Mouse (Mus musculus): ENCODE measurements around the gene Stx5a. TPM values are rescaled to one million over a fixed set of nuclear protein-coding genes. Genes with fewer than 3 reads are reported as not detected.
A peak's percentile ranks its signal among the peaks of the same experiment; 100 is the strongest.

The Stx5a gene
- polyA plus RNA-seq, 1 experiment from 2014 or later = 108 TPM

- Histone ChIP-seq H3K4me1 (peaks cover 18% of the 10 kb centered on the region), H3K27ac (replicated peaks) (no peak overlapping the region), H3K36me3 (replicated peaks) (peaks cover 62% of the 10 kb centered on the region), H3K27me3 (replicated peaks; ENCODE audit: low read depth, poor library complexity, severe bottlenecking) (no peaks in the 10 kb centered on the region), H3K9me3 (peaks cover 11% of the 10 kb centered on the region), H3K4me3 (peak overlapping the region; percentile 5; the same call in 1 of the 2 replicates)
- WGBS = 92% methylated on average over 2 of the region's 2 CpGs
- DNase-seq (ENCODE audit: low spot score) = no peak
Measured at GRCm38 (mm10) chr19:8760757-8761156, 19.5 kb downstream of the Stx5a start.

DNA sequence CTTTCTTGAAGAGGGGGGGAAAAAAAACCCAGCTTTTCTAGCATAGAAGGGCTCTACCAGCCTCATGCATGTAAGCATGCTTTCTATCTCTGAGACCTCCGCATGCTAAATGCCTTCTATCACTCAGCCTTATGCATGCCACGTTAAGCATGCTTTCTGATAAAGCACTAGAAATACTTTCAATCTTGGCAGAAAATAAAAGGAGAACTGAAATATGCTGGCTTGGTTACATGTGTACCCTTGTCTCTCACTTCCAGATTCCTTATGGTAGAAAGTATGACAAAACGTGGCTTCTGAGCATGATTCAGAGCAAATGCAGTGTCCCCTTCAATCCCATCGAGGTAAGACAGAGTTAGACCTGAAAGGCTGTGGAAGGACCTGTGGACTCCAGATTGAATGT is 22.1 kb downstream of the Stx5a start:
- no peak overlapping the region for H3K4me3 ChIP-seq
- peaks cover 85% of the 10 kb centered on the region for H3K36me3 ChIP-seq (replicated peaks)
- H3K27me3 ChIP-seq (replicated peaks; ENCODE audit: low read depth, poor library complexity, severe bottlenecking) = no peaks in the 10 kb centered on the region
- DNase-seq (ENCODE audit: low spot score) = no peak
- H3K4me1 ChIP-seq = peaks cover 7% of the 10 kb centered on the region
- H3K9me3 ChIP-seq = peaks cover 12% of the 10 kb centered on the region
- H3K27ac ChIP-seq (replicated peaks) = no peak overlapping the region
- 93% methylated on average over 4 of the region's 4 CpGs for WGBS

DNA sequence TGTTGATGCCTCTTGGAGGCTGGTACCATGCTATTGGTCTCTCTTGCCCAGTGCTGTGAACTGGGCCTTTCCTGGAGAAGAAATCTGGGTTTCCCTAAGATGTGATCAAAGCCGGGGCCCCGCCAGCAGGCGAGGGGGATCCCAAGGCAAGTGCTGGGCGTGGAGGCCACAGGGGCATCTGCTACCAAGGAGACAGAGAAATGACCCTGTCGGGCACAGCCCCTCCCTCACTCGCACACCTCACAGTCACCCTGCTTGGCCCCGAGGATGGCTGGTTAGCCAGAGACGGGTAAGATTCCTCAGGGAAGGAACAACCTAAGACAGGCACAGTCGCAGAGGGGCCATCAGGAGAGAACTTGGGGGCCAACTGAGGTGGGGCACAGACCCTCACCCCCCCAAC is 24.3 kb downstream of the Stx5a start:
- H3K4me1 ChIP-seq = peaks cover 4% of the 10 kb centered on the region
- DNase-seq (ENCODE audit: low spot score) = no peak
- H3K9me3 ChIP-seq = peaks cover 12% of the 10 kb centered on the region
- H3K36me3 ChIP-seq (replicated peaks) = peaks cover 100% of the 10 kb centered on the region
- no peak overlapping the region for H3K4me3 ChIP-seq
- WGBS = 96% methylated on average over 9 of the region's 9 CpGs
- no peak overlapping the region for H3K27ac ChIP-seq (replicated peaks)
- no peaks in the 10 kb centered on the region for H3K27me3 ChIP-seq (replicated peaks; ENCODE audit: low read depth, poor library complexity, severe bottlenecking)

GRCm38 (mm10) chr19:8770567-8771270 is 29.5 kb downstream of the Stx5a start, which contains the start of gene Tmem223:
Gene Tmem223, plus strand, starts transcription at chr19:8770996.
- DNase-seq (ENCODE audit: low spot score) = peak; percentile 86
- Histone ChIP-seq H3K4me3 (peak within 1 kb of the TSS; percentile 83), H3K4me1 (peaks cover 38% of the 10 kb centered on the region), H3K27me3 (replicated peaks; ENCODE audit: low read depth, poor library complexity, severe bottlenecking) (no peaks in the 10 kb centered on the region), H3K27ac (replicated peaks) (peak within 1 kb of the TSS; percentile 97), H3K36me3 (replicated peaks) (peaks cover 75% of the 10 kb centered on the region), H3K9me3 (peaks cover 2% of the 10 kb centered on the region; the same call in 1 of the 2 replicates)
- 20% methylated on average over 29 of the region's 29 CpGs for WGBS

- Histone ChIP-seq H3K36me3 (replicated peaks) (peaks cover 64% of the 10 kb centered on the region), H3K4me3 (peak overlapping the region; percentile 83), H3K4me1 (peaks cover 46% of the 10 kb centered on the region), H3K27me3 (replicated peaks; ENCODE audit: low read depth, poor library complexity, severe bottlenecking) (no peaks in the 10 kb centered on the region), H3K27ac (replicated peaks) (peak overlapping the region; percentile 97), H3K9me3 (no peaks in the 10 kb centered on the region)
- 83% methylated on average over 5 of the region's 5 CpGs for WGBS
- no peak for DNase-seq (ENCODE audit: low spot score)
Measured at GRCm38 (mm10) chr19:8772996-8773395, 31.8 kb downstream of the Stx5a start.

DNA sequence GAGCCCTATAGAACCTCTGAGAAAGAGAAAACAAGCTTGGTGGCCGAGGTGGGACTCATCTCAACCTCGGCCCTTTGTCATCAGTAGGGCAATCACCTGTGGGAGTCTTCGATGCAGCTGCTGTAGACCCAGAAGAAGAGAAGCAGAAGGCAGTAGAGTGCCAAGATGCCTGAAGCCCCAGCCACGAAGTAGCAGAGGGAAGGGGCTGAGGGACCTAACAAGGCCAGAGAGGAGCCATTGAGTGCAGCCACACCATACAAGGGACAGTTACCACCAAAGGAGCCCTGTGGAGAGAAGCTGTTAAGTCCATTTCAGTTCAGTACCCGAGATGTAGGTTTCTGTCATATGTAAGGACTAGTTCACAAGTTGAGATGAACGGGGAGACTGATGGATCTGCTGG is 32.2 kb downstream of the Stx5a start:
- Histone ChIP-seq H3K4me3 (peak overlapping the region; percentile 83), H3K4me1 (peaks cover 46% of the 10 kb centered on the region), H3K9me3 (no peaks in the 10 kb centered on the region), H3K27me3 (replicated peaks; ENCODE audit: low read depth, poor library complexity, severe bottlenecking) (no peaks in the 10 kb centered on the region), H3K27ac (replicated peaks) (peak overlapping the region; percentile 97), H3K36me3 (replicated peaks) (peaks cover 64% of the 10 kb centered on the region)
- peak; percentile 11 for DNase-seq (ENCODE audit: low spot score)
- WGBS = 62% methylated on average over 6 of the region's 6 CpGs

DNA sequence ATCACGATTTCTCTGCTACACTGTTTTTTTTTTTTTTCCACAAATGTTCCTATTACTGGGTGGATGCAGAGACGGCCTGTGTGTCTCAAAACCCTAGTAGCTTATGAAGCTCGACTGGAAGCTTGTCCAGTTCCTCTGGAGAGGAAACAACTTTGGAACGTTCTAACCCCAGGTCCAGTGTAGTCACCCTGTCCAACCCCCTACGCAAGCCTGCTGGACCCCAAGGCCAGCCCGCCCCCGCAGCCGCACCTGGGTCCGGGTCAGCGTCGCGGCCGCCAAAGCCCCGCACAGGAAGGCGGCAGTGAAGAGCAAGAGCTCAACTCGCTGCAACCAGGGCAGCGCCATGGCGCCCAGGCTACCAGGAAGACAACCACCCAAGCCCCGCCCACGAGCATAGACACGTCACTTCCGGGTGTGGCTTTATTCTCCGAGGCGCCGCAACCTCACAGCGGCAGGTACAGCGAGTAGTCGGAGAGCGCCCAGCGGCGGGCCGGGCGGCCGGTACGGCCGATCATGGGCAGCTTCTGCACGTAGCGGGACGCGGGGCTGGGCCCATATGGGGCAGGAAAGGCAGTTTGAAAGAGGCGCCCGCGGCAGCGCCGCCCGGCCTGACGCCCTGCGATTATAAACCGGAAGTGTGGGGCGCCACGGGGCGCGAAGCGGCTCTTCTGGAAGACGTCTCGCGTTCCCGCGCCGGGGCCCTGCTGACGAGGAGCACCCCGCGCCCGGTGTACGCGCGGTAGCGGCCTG is 33.0 kb downstream of the Stx5a start, which contains the start of gene Tmem179b:
Tmem179b (minus strand) TSS at position 382 of the 750 bp plus-strand sequence.
- H3K4me3 ChIP-seq = peak within 1 kb of the TSS; percentile 83
- H3K27me3 ChIP-seq (replicated peaks; ENCODE audit: low read depth, poor library complexity, severe bottlenecking) = no peaks in the 10 kb centered on the region
- peaks cover 46% of the 10 kb centered on the region for H3K4me1 ChIP-seq
- under 1% methylated on average over 68 of the region's 68 CpGs for WGBS
- H3K36me3 ChIP-seq (replicated peaks) = peaks cover 64% of the 10 kb centered on the region
- no peaks in the 10 kb centered on the region for H3K9me3 ChIP-seq
- H3K27ac ChIP-seq (replicated peaks) = peak within 1 kb of the TSS; percentile 97
- DNase-seq (ENCODE audit: low spot score) = peak; percentile 96

- Histone ChIP-seq H3K27me3 (replicated peaks; ENCODE audit: low read depth, poor library complexity, severe bottlenecking) (no peaks in the 10 kb centered on the region), H3K9me3 (no peaks in the 10 kb centered on the region), H3K4me3 (peak overlapping the region; percentile 83), H3K27ac (replicated peaks) (peak overlapping the region; percentile 97), H3K36me3 (replicated peaks) (peaks cover 62% of the 10 kb centered on the region), H3K4me1 (peaks cover 46% of the 10 kb centered on the region)
- DNase-seq (ENCODE audit: low spot score) = no peak
- 7% methylated on average over 20 of the region's 20 CpGs for WGBS
Measured at GRCm38 (mm10) chr19:8774951-8775421, 33.8 kb downstream of the Stx5a start.

DNA sequence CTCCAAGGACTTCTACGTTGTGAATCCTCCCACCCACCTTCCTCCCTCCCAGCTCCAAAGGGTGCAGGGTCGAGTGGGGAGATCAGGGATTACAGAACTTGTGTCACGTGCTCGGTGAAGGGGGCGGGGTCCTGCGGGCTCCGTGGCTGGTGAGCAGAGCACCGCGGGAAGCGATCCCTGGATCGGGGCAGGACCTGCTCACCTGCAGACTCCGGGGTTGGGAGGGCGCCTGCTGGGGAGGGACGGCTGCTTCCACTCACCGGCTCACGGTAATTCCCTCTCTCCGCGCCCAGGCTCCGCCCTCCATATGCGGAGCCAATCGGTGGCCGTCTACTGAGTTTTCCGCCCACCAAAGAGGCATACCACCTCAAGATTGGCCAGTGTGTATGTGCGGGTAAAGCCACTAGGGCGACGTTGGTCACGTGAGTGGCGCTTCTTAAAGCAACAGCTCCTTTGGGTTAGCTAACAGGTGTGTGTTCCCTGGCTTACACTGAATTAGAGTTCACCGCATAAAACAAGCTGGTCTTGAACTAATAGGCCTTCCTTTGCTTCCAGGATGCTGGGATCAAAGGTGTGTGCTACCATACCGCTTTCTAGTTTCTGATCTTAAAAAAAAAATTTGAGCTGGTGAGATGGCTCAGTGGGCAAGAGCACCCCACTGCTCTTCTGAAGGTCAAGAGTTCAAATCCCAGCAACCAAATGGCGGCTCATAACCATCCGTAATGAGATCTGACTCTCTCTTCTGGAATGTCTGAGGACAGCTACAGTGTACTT is 45.0 kb downstream of the Stx5a start, which contains the start of gene Taf6l:
Taf6l (minus strand) TSS at position 410 of the 774 bp plus-strand sequence.
- Histone ChIP-seq H3K4me3 (peak within 1 kb of the TSS; percentile 82), H3K36me3 (replicated peaks) (peaks cover 44% of the 10 kb centered on the region), H3K27ac (replicated peaks) (peak within 1 kb of the TSS; percentile 92), H3K27me3 (replicated peaks; ENCODE audit: low read depth, poor library complexity, severe bottlenecking) (no peaks in the 10 kb centered on the region), H3K9me3 (no peaks in the 10 kb centered on the region), H3K4me1 (peaks cover 28% of the 10 kb centered on the region)
- DNase-seq (ENCODE audit: low spot score) = peak; percentile 93
- under 1% methylated on average over 32 of the region's 32 CpGs for WGBS

DNA sequence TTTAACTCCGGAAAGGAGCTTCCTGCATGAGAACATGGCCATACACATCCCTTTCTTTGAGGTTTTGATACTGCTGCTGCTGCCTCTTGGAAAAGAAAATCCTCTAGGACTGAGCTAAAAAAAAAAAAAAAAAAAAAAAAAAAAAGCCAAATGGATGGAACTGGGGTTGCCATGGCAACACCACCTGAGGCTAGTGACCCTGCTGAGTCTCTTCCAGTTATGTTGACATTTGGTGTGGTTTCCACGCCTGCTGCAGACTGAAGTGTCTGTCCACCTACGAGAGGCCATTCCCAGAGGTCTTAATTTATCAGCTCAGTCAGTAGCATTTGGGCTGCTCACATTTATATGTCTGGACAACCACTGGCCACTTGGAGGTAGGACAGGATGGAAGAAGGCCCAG is 47.3 kb downstream of the Stx5a start:
- WGBS = 19% methylated on average over 3 of the region's 3 CpGs
- DNase-seq (ENCODE audit: low spot score) = no peak

GRCm38 (mm10) chr19:8789171-8789570 is 48.0 kb downstream of the Stx5a start:
- Histone ChIP-seq H3K4me3 (no peak overlapping the region), H3K27me3 (replicated peaks; ENCODE audit: low read depth, poor library complexity, severe bottlenecking) (no peaks in the 10 kb centered on the region), H3K36me3 (replicated peaks) (peaks cover 42% of the 10 kb centered on the region), H3K9me3 (0 out of 2 replicates have a peak, but pooled peaks cover 2% of the 10 kb centered on the region), H3K27ac (replicated peaks) (no peak overlapping the region), H3K4me1 (peaks cover 28% of the 10 kb centered on the region)
- no peak for DNase-seq (ENCODE audit: low spot score)
- 65% methylated on average over 1 of the region's 1 CpGs for WGBS

More for the DNA sequence above, 47.3 kb downstream of the Stx5a start:
- no peak overlapping the region for H3K27ac ChIP-seq (replicated peaks)
- peaks cover 28% of the 10 kb centered on the region for H3K4me1 ChIP-seq
- peak overlapping the region; percentile 25; the same call in 1 of the 2 replicates for H3K4me3 ChIP-seq
- no peaks in the 10 kb centered on the region for H3K27me3 ChIP-seq (replicated peaks; ENCODE audit: low read depth, poor library complexity, severe bottlenecking)
- peaks cover 42% of the 10 kb centered on the region for H3K36me3 ChIP-seq (replicated peaks)
- 0 out of 2 replicates have a peak, but pooled peaks cover 2% of the 10 kb centered on the region for H3K9me3 ChIP-seq

DNA sequence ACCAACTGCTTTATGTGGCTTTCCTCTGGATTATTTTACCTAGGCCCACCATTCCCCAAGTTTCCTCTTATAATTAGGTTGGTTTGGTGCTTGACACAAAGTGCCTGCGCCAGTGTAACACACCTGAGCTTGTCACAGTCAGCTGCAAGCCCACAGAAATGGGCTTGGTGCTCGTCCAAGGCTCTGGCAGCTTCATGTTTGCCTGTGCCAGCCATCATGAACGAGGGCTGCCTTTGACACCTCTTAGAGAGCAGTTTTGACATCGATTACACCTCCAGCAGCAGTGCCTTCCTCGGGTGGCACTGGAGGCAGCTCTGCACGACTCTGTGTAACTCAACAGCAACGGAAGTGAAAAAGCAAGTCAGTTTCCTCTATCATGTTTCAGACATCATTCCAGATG is 49.0 kb downstream of the Stx5a start:
- Histone ChIP-seq H3K4me1 (peaks cover 24% of the 10 kb centered on the region), H3K27me3 (replicated peaks; ENCODE audit: low read depth, poor library complexity, severe bottlenecking) (no peaks in the 10 kb centered on the region), H3K27ac (replicated peaks) (no peak overlapping the region), H3K4me3 (no peak overlapping the region), H3K9me3 (0 out of 2 replicates have a peak, but pooled peaks cover 2% of the 10 kb centered on the region), H3K36me3 (replicated peaks) (peaks cover 48% of the 10 kb centered on the region)
- 85% methylated on average over 7 of the region's 7 CpGs for WGBS
- DNase-seq (ENCODE audit: low spot score) = no peak

All from embryonic facial prominence, embryonic 10.5 days (tissue).